Mouse (Mus musculus) hindbrain, embryonic 12.5 days (tissue): ENCODE measurements around the gene Tceal3. TPM values are rescaled to one million over a fixed set of nuclear protein-coding genes. Genes with fewer than 3 reads are reported as not detected.
A peak's percentile ranks its signal among the peaks of the same experiment; 100 is the strongest.
"Not testable (repeated sequence)": the region's sequence is repeated elsewhere in the genome, so short reads cannot be mapped to it uniquely, and the experiment has no call there.

Source experiments
- ATAC-seq: fragments of 200-750 bp; cut with Nextera tagmentation; 2 replicates; pipeline ENCODE4 v1.8.0; 2017; ENCODE audit warnings: moderate TSS enrichment; ENCODE audit not compliant: low FRiP score
- H3K27ac ChIP-seq: fragments of 300-500 bp; sonication (generic); 2 replicates; pipeline ENCODE4 v1.5.1; 2016; ENCODE audit warnings: mild to moderate bottlenecking
- H3K27me3 ChIP-seq: fragments of 300-500 bp; sonication (generic); 2 replicates; pipeline ENCODE4 v1.6.1; 2016; ENCODE audit warnings: mild to moderate bottlenecking
- H3K36me3 ChIP-seq: fragments of 300-500 bp; sonication (generic); 2 replicates; pipeline ENCODE4 v1.6.1; 2016; ENCODE audit warnings: mild to moderate bottlenecking
- H3K4me1 ChIP-seq: fragments of 300-500 bp; sonication (generic); 2 replicates; pipeline ENCODE4 v1.6.1; 2016
- H3K4me2 ChIP-seq: fragments of 300-500 bp; sonication (generic); replicated peaks from 2 replicates; pipeline ENCODE4 v1.6.1; 2016; ENCODE audit warnings: mild to moderate bottlenecking
- H3K4me3 ChIP-seq: fragments of 300-500 bp; sonication (generic); 2 replicates; pipeline ENCODE4 v1.5.1; 2016; ENCODE audit warnings: mild to moderate bottlenecking
- H3K9ac ChIP-seq: fragments of 300-500 bp; sonication (generic); 2 replicates; pipeline ENCODE4 v1.6.1; 2016; ENCODE audit warnings: mild to moderate bottlenecking, moderate library complexity
- H3K9me3 ChIP-seq: fragments of 300-500 bp; sonication (generic); replicated peaks from 2 replicates; pipeline ENCODE4 v1.6.1; 2016; ENCODE audit warnings: mild to moderate bottlenecking
- WGBS: fragments of 180-500 bp; shearing (Covaris S2); methylation state at CpG from one replicate; pipeline ENCODE4 v1.1.7; 2016; 5-methylcytosine and 5-hydroxymethylcytosine counted together
- polyA plus RNA-seq: library from polyadenylated mRNA; unstranded; fragments of >200 nt; fragmentation: Nextera tagmentation; extraction: Ambion mirVana; gene quantifications from 2 replicates; pipeline ENCODE4 v1.2.1, GENCODE M21; 2016

Gene Tceal3
- polyA plus RNA-seq, 1 experiment from 2014 or later, result 31.4 TPM

DNA sequence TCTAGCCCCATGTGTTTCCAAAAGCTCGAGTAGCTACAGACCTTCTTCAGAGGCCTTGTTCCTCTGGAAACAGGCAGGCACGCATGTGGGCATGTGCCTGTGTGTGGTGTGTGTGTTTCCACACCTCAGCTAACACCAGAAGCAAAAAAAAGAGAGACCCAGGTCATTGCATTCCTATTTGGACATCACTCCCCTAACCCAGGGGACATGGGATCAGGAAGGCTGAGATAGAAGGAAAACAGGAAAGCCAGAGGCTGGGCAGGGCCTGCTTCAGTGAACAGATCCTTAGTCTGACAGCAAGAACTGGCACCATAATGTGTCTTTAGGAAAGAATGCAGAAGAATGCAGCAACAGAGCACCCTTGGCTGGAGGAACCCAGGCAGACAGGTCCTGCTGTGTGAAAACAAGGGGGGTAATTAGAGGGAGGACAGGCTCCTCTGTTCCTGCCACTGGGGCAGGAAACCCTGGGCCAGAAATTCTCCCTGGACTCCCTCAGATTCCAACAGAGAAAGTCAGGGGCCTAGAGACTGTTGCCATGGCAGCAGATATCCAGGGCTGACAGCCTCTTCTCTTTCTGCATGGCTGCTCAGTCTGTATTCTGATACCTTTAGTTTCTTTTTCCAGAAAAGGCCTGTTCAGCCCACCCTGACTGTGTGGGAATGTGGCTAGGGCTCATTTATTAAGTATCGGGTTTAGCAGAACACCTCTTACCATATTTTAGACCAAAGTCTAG lies 124.3 kb downstream of the Tceal3 start:
- not testable (repeated sequence) for H3K4me2 ChIP-seq, H3K27me3 ChIP-seq, H3K9ac ChIP-seq, H3K9me3 ChIP-seq, H3K4me1 ChIP-seq, H3K36me3 ChIP-seq, H3K4me3 ChIP-seq
- ATAC-seq, result peak; percentile 94
- peak overlapping the region; percentile 55; the same call in 1 of the 2 replicates for H3K27ac ChIP-seq
- WGBS, result 36% methylated on average over 3 of the region's 3 CpGs

Other genes starting within 250 kb of the Tceal3 start
- not detected in 2 replicates for gene Kir3dl1, start 72.8 kb upstream of the Tceal3 start, polyA plus RNA-seq
- gene Kir3dl2, start 46.8 kb upstream of the Tceal3 start, polyA plus RNA-seq, result not detected in 2 replicates
- 12.9 and 14.2 TPM in 2 replicates for gene Tceal1, start 117.1 kb downstream of the Tceal3 start, polyA plus RNA-seq
- gene Morf4l2, start 152.8 kb downstream of the Tceal3 start, polyA plus RNA-seq, result 569 and 598 TPM in 2 replicates
- 0.17 and 0.18 TPM in 2 replicates for gene Glra4, start 189.3 kb downstream of the Tceal3 start, polyA plus RNA-seq
- 12.2 and 15.9 TPM in 2 replicates for gene Plp1, start 231.8 kb downstream of the Tceal3 start, polyA plus RNA-seq